Comparison of ENCODE assay signal across 30 mouse cellular contexts in the genomic region with DNA sequence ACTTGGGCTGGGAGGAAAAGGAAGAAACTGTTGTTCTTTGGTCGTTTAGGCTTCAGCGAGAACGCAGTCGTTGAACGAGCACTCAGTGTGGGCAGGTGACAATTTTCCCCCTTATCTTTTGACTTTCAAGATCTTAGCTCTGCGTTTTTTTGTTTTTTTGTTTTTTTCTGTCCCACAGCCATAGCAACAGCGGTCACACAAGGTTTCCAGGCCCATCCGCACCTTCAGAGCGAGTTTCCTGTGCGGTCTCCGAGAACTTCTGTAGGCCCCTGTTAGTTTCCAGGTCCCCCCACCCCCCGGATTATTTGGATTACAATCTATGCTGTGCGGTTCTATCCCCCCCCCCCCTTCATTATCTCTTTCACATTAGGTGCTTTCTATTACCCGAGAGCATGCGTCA.
DNase-seq lines count a peak whose midpoint lies in the region; ATAC-seq lines count a peak whose summit lies in the region.
"Had no signal": no experiment of that assay in that cellular context is flagged by ENCODE, and none has a peak within 500 bp of the region (broad histone marks: within the 10 kb centered on the region; RNA-seq: fewer than 3 reads in every experiment).

No protein-coding gene starts in this region.

- H3K4me2 ChIP-seq in midbrain, embryonic 11.5 days = no peak overlapping the region
- no peak overlapping the region for H3K4me2 ChIP-seq in midbrain, embryonic 14.5 days (ENCODE audit: low read length)
- H3K4me2 ChIP-seq: heart, embryonic 13.5 days; hindbrain, embryonic 14.5 days; intestine, embryonic 15.5 days had no signal

- H3K27ac ChIP-seq in midbrain, embryonic 11.5 days (ENCODE audit: low read depth, low read length) = no peak overlapping the region
- H3K27ac ChIP-seq in midbrain, embryonic 14.5 days (replicated peaks; ENCODE audit: low read depth, low read length) = no peak overlapping the region
- H3K27ac ChIP-seq: gastrocnemius, adult 2 months; heart, embryonic 10.5 days; heart, embryonic 13.5 days; hindbrain, embryonic 14.5 days; hindbrain, postnatal 0 days; intestine, embryonic 15.5 days had no signal

- H3K9ac ChIP-seq in midbrain, embryonic 11.5 days (ENCODE audit: low read length) = no peak overlapping the region
- H3K9ac ChIP-seq in midbrain, embryonic 14.5 days (replicated peaks; ENCODE audit: low read length) = no peak overlapping the region
- H3K9ac ChIP-seq: forebrain, postnatal 0 days; heart, embryonic 13.5 days; hindbrain, embryonic 14.5 days; intestine, embryonic 15.5 days had no signal

- H3K4me1 ChIP-seq in midbrain, embryonic 11.5 days (ENCODE audit: control insufficient read depth, insufficient read depth, low read length) = no peaks in the 10 kb centered on the region
- H3K4me1 ChIP-seq in midbrain, embryonic 14.5 days (ENCODE audit: control insufficient read depth, insufficient read depth, low read length) = no peaks in the 10 kb centered on the region
- H3K4me1 ChIP-seq: intestine, embryonic 15.5 days had no signal

- H3K36me3 ChIP-seq in midbrain, embryonic 11.5 days (ENCODE audit: control insufficient read depth, insufficient read depth, low read length) = no peaks in the 10 kb centered on the region
- H3K36me3 ChIP-seq in midbrain, embryonic 14.5 days (ENCODE audit: control insufficient read depth, insufficient read depth, low read length) = no peaks in the 10 kb centered on the region
- H3K36me3 ChIP-seq: G1E; heart, embryonic 10.5 days; heart, embryonic 13.5 days; intestine, embryonic 15.5 days had no signal

- WGBS in midbrain, embryonic 11.5 days = 90% methylated on average over 15 of the region's 15 CpGs
- WGBS in midbrain, embryonic 14.5 days = 90% methylated on average over 15 of the region's 15 CpGs

- no peaks in the 10 kb centered on the region for H3K9me3 ChIP-seq in midbrain, embryonic 11.5 days (ENCODE audit: control insufficient read depth, low read length)
- H3K9me3 ChIP-seq in midbrain, embryonic 14.5 days (ENCODE audit: control insufficient read depth, low read length) = no peaks in the 10 kb centered on the region
- H3K9me3 ChIP-seq: heart, embryonic 10.5 days; heart, embryonic 13.5 days; intestine, embryonic 15.5 days had no signal

- DNase-seq in midbrain, embryonic 11.5 days (ENCODE audit: low spot score, missing footprints) = peak; percentile 31
- DNase-seq in midbrain, embryonic 14.5 days = no peak
- peak; percentile 24 for DNase-seq in T-cell, adult 2 months (ENCODE audit: low spot score)
- no peak for DNase-seq in urinary bladder, postnatal 25 days (ENCODE audit: low spot score)
- no peak for DNase-seq in kidney, adult 8-10 months
- DNase-seq: adrenal gland, adult 8-10 months; adrenal gland, postnatal 25 days; B cell, adult 2 months; cerebellum, adult 11-12 months; cerebellum, adult 8-10 months; cerebellum, postnatal 10 days; cerebellum, postnatal 36 days; embryo, embryonic 11 days; forebrain, postnatal 0 days; gastrocnemius, adult 2 months; gastrocnemius, postnatal 14 days; heart, adult 18-20 months; heart, postnatal 14 days; heart, postnatal 4 days had no signal

- H3K27me3 ChIP-seq in midbrain, embryonic 11.5 days (ENCODE audit: control insufficient read depth, insufficient read depth, low read length) = no peaks in the 10 kb centered on the region
- H3K27me3 ChIP-seq in midbrain, embryonic 14.5 days (ENCODE audit: control insufficient read depth, insufficient read depth, low read length) = no peaks in the 10 kb centered on the region
- H3K27me3 ChIP-seq: CH12.LX; heart, embryonic 13.5 days; intestine, embryonic 15.5 days; Patski had no signal

- H3K4me3 ChIP-seq in midbrain, embryonic 11.5 days (ENCODE audit: low read depth, low read length) = no peak overlapping the region
- no peak overlapping the region for H3K4me3 ChIP-seq in midbrain, embryonic 14.5 days (replicated peaks; ENCODE audit: low read depth, low read length)
- H3K4me3 ChIP-seq: gastrocnemius, adult 2 months; heart, embryonic 10.5 days; heart, embryonic 13.5 days; intestine, embryonic 15.5 days had no signal

- no peak for ATAC-seq in midbrain, embryonic 11.5 days (ENCODE audit: low FRiP score)
- no peak for ATAC-seq in midbrain, embryonic 14.5 days (ENCODE audit: low FRiP score, low TSS enrichment)
- ATAC-seq in inflammation-experienced regulatory T-cells, adult 6 months = peak; percentile 74
- no peak for ATAC-seq in megakaryocyte progenitor cell, adult 5-6 weeks (replicated peaks; ENCODE audit: poor library complexity)
- ATAC-seq: forebrain, embryonic 14.5 days; forebrain, postnatal 0 days; hindbrain, postnatal 0 days; intestine, embryonic 15.5 days; Patski had no signal

Comparison
In these comparisons a context has a peak if more than half of its experiments do, and no peak if none do; other contexts are left out.
1. DNase-seq: peak in midbrain, embryonic 11.5 days (single experiment) and T-cell, adult 2 months (single experiment); none in midbrain, embryonic 14.5 days (single experiment), urinary bladder, postnatal 25 days (single experiment) and kidney, adult 8-10 months (0 of 2).